Comparison of ENCODE assay signal across 22 mouse cellular contexts in the genomic region with DNA sequence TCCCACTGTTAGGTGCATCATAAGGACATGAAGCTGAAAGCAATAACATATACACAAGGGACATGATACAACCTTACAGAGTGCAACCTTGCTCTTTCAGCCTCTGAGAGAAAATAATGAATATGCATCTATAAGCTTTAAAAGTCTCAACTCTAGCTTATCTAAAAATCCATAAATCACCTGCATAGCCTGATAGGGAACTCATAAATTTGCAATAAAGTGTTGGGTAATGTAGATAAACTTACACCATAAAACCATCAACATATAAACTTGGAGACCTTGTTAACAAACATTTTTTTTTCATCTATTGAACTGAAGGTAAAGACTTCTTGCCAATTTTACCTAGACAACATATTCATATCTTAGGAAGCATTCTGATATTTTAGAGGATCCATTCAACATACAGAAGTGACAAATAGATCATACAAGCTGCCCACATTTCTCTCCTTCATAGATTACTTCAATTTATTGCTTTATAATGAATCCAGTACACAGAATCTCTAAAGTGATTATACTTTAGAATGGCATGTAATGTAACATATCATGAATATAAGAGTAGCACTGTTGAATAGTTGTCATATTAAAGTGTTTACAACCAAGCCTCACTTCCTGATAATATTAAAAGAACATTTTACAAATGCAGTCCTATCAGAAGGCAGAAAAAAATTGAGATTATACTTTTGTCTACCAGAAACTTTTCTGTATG.
DNase-seq lines count a peak whose midpoint lies in the region; ATAC-seq and TF ChIP-seq lines count a peak whose summit lies in the region.
"Had no signal": no experiment of that assay in that cellular context is flagged by ENCODE, and none has a peak within 500 bp of the region (broad histone marks: within the 10 kb centered on the region; RNA-seq: fewer than 3 reads in every experiment).

No protein-coding gene starts in this region.

- ATAC-seq in hindbrain, embryonic 14.5 days (ENCODE audit: low FRiP score), result no peak
- ATAC-seq in hindbrain, embryonic 13.5 days (ENCODE audit: low FRiP score), result no peak
- ATAC-seq in intestine, embryonic 15.5 days, result peak; percentile 92
- ATAC-seq in intestine, embryonic 16.5 days, result peak; percentile 98
- ATAC-seq in intestine, postnatal 0 days, result peak; percentile 75
- ATAC-seq: activated CD4-positive, CD25-positive, alpha-beta regulatory T cell, adult 4 months; CD4-positive, CD25-positive, alpha-beta regulatory T cell, adult 4 months; Patski had no signal

- no peaks in the 10 kb centered on the region for H3K36me3 ChIP-seq in hindbrain, embryonic 14.5 days (replicated peaks; ENCODE audit: control insufficient read depth, insufficient read depth)
- H3K36me3 ChIP-seq in hindbrain, embryonic 13.5 days, result no peaks in the 10 kb centered on the region
- no peaks in the 10 kb centered on the region for H3K36me3 ChIP-seq in intestine, embryonic 15.5 days
- H3K36me3 ChIP-seq in intestine, embryonic 16.5 days (ENCODE audit: control insufficient read depth, insufficient read depth, low read length), result no peaks in the 10 kb centered on the region
- H3K36me3 ChIP-seq in intestine, postnatal 0 days (ENCODE audit: control insufficient read depth, insufficient read depth), result no peaks in the 10 kb centered on the region
- H3K36me3 ChIP-seq: G1E had no signal

- no peaks in the 10 kb centered on the region for H3K4me1 ChIP-seq in hindbrain, embryonic 14.5 days (replicated peaks; ENCODE audit: control insufficient read depth, insufficient read depth, low read length)
- no peaks in the 10 kb centered on the region for H3K4me1 ChIP-seq in hindbrain, embryonic 13.5 days (replicated peaks)
- H3K4me1 ChIP-seq in intestine, embryonic 15.5 days (replicated peaks), result no peaks in the 10 kb centered on the region
- H3K4me1 ChIP-seq in intestine, embryonic 16.5 days (ENCODE audit: control insufficient read depth, insufficient read depth, low read length), result no peaks in the 10 kb centered on the region
- no peaks in the 10 kb centered on the region for H3K4me1 ChIP-seq in intestine, postnatal 0 days (replicated peaks; ENCODE audit: control insufficient read depth, insufficient read depth, low read length)

- H3K9me3 ChIP-seq in hindbrain, embryonic 14.5 days (ENCODE audit: control insufficient read depth, low read length), result no peaks in the 10 kb centered on the region
- H3K9me3 ChIP-seq in hindbrain, embryonic 13.5 days, result no peaks in the 10 kb centered on the region
- no peaks in the 10 kb centered on the region for H3K9me3 ChIP-seq in intestine, embryonic 15.5 days
- no peaks in the 10 kb centered on the region for H3K9me3 ChIP-seq in intestine, embryonic 16.5 days (ENCODE audit: control insufficient read depth, low read length)
- no peaks in the 10 kb centered on the region for H3K9me3 ChIP-seq in intestine, postnatal 0 days (ENCODE audit: control insufficient read depth)
- H3K9me3 ChIP-seq: G1E had no signal

- no peak overlapping the region for H3K9ac ChIP-seq in hindbrain, embryonic 14.5 days
- no peak overlapping the region for H3K9ac ChIP-seq in hindbrain, embryonic 13.5 days
- no peak overlapping the region for H3K9ac ChIP-seq in intestine, embryonic 15.5 days
- no peak overlapping the region for H3K9ac ChIP-seq in intestine, embryonic 16.5 days (ENCODE audit: low read depth, low read length)
- H3K9ac ChIP-seq in intestine, postnatal 0 days (ENCODE audit: low read depth, low read length), result no peak overlapping the region

- TF ChIP-seq CTCF in intestine, postnatal 0 days (IDR thresholded peaks at IDR 0.05; ENCODE audit: low read depth), result no peak

- H3K4me2 ChIP-seq in hindbrain, embryonic 14.5 days (replicated peaks), result no peak overlapping the region
- H3K4me2 ChIP-seq in hindbrain, embryonic 13.5 days, result no peak overlapping the region
- no peak overlapping the region for H3K4me2 ChIP-seq in intestine, embryonic 15.5 days (replicated peaks)
- H3K4me2 ChIP-seq in intestine, embryonic 16.5 days (ENCODE audit: low read depth, low read length), result no peak overlapping the region
- H3K4me2 ChIP-seq in intestine, postnatal 0 days (replicated peaks; ENCODE audit: low read depth), result no peak overlapping the region

- no peak overlapping the region for H3K27ac ChIP-seq in hindbrain, embryonic 14.5 days
- no peak overlapping the region for H3K27ac ChIP-seq in hindbrain, embryonic 13.5 days
- no peak overlapping the region for H3K27ac ChIP-seq in intestine, embryonic 15.5 days
- H3K27ac ChIP-seq in intestine, embryonic 16.5 days (ENCODE audit: low read length), result no peak overlapping the region
- no peak overlapping the region for H3K27ac ChIP-seq in intestine, postnatal 0 days (ENCODE audit: low read depth, low read length)

- no peak overlapping the region for H3K4me3 ChIP-seq in hindbrain, embryonic 14.5 days (replicated peaks; ENCODE audit: low read length)
- H3K4me3 ChIP-seq in hindbrain, embryonic 13.5 days, result no peak overlapping the region
- H3K4me3 ChIP-seq in intestine, embryonic 15.5 days (replicated peaks), result no peak overlapping the region
- H3K4me3 ChIP-seq in intestine, embryonic 16.5 days (ENCODE audit: low read length), result no peak overlapping the region
- H3K4me3 ChIP-seq in intestine, postnatal 0 days (ENCODE audit: low read depth, low read length), result no peak overlapping the region

- peak; percentile 19 for DNase-seq in hindbrain, embryonic 14.5 days (ENCODE audit: low spot score)
- no peak for DNase-seq in testis, postnatal 10 days (ENCODE audit: low spot score)
- no peak for DNase-seq in gastrocnemius, postnatal 25 days
- DNase-seq in cerebellum, adult 9-11 months, result no peak
- DNase-seq: adrenal gland, adult 2 months; adrenal gland, adult 8-10 months; adrenal gland, postnatal 10 days; adrenal gland, postnatal 14 days; adrenal gland, postnatal 25 days; adrenal gland, postnatal 36 days; B cell, adult 2 months; cerebellum, adult 11 months; cerebellum, adult 11-12 months had no signal

- no peaks in the 10 kb centered on the region for H3K27me3 ChIP-seq in hindbrain, embryonic 14.5 days (ENCODE audit: control insufficient read depth, insufficient read depth, low read length)
- no peaks in the 10 kb centered on the region for H3K27me3 ChIP-seq in hindbrain, embryonic 13.5 days
- no peaks in the 10 kb centered on the region for H3K27me3 ChIP-seq in intestine, embryonic 15.5 days (replicated peaks)
- no peaks in the 10 kb centered on the region for H3K27me3 ChIP-seq in intestine, embryonic 16.5 days (replicated peaks; ENCODE audit: control insufficient read depth, insufficient read depth, low read length)
- no peaks in the 10 kb centered on the region for H3K27me3 ChIP-seq in intestine, postnatal 0 days (replicated peaks; ENCODE audit: control insufficient read depth, insufficient read depth, low read length)
- H3K27me3 ChIP-seq: CH12.LX, Patski had no signal

Comparison
In these comparisons a context has a peak if more than half of its experiments do, and no peak if none do; other contexts are left out.
1. ATAC-seq: peak in intestine, embryonic 15.5 days (single experiment), intestine, embryonic 16.5 days (single experiment) and intestine, postnatal 0 days (single experiment); none in hindbrain, embryonic 14.5 days (single experiment) and hindbrain, embryonic 13.5 days (single experiment).